Mouse (Mus musculus) G1E (cell line): ENCODE data around the gene Stpg2.

Source experiments
- CTCF ChIP-seq: IDR thresholded peaks from 2 replicates; pipeline ENCODE4 v1.5.1; 2012; ENCODE audit warnings: low read depth, low read length, inconsistent platforms, mixed read lengths
- GATA1 ChIP-seq: IDR thresholded peaks from 2 replicates; pipeline ENCODE4 v1.6.1; 2012; ENCODE audit warnings: borderline replicate concordance, low read length, inconsistent platforms, mixed read lengths

DNA sequence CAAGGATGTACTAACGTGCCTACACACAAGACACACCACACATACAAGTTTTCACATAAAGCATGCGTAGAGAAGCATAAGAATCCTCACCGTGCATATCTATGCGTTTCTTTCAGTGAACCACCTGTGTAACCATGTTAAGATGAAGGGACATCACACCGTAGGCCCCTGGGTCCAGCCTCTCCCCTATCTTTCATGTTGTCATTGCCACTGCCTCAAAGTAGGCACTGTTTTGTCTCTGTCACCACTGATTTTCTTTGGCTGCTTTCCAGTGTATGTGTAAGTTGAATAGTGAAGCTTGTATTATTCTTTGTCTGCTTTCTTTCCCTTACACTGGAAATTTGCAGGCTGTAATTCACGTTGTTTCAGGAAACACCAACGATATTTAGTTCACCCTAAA, 236.7 kb downstream of the Stpg2 start:
- TF ChIP-seq CTCF: no peak
- TF ChIP-seq GATA1: no peak
